Mouse (Mus musculus): ENCODE results near the gene Akap1. TPM values are rescaled to one million over a fixed set of nuclear protein-coding genes. Genes with fewer than 3 reads are reported as not detected.

Gene Akap1
- total RNA-seq, 2 experiments from 2014 or later = 39.8 to 40.1 TPM

DNA sequence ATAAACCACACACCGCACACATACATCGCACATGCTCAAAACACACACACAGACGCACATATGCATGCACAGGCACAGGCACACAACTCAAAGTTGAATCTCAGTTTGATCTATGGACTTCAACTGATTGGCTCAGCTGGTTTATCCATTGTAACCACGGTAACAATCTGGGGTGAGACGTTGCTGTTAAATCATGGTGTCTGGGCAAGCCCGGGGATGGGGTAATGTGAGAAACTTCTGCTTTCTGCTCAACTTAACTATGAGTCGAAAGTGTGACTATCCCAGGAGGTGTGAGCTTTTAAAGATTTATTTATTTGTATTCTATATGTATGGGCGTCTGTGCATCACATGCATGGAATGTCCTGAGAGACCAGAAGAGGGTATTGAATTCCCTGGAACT, 68.2 kb downstream of the Akap1 start:
- intact Hi-C loops (cut with DNase I) = no loop called here

DNA sequence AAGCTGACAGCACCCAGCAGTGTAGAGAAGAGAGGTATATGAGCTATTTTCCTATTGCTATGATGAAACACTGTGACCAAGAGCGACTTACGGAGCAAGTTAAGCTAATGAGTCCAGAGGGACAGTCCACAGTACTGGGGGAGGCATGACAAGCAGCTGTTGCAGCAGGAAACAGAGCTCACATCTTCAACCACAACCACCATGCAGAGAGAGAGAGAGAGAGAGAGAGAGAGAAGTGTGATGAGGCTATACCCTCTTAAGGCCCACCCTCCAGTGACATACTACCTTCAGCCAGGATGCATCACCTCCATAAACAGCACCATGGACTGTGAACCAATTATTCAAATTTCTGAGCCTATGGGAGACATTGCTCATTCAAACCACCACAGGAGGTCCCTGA, 74.5 kb downstream of the Akap1 start:
- H3K27ac ChIP-seq = no peak overlapping the region
- no peak for DNase-seq (ENCODE audit: extremely low spot score in 1 of 2, low spot score in 2 of 2)
- intact Hi-C loops (cut with DNase I) = no loop called here
- H3K4me3 ChIP-seq = no peak overlapping the region
- TF ChIP-seq CTCF (IDR thresholded peaks at IDR 0.05) = no peak

More for the DNA sequence above, 68.2 kb downstream of the Akap1 start:
- no peak overlapping the region for H3K4me3 ChIP-seq
- DNase-seq (ENCODE audit: extremely low spot score in 1 of 2, low spot score in 2 of 2) = no peak
- no peak overlapping the region for H3K27ac ChIP-seq
- no peak for TF ChIP-seq CTCF (IDR thresholded peaks at IDR 0.05)

DNA sequence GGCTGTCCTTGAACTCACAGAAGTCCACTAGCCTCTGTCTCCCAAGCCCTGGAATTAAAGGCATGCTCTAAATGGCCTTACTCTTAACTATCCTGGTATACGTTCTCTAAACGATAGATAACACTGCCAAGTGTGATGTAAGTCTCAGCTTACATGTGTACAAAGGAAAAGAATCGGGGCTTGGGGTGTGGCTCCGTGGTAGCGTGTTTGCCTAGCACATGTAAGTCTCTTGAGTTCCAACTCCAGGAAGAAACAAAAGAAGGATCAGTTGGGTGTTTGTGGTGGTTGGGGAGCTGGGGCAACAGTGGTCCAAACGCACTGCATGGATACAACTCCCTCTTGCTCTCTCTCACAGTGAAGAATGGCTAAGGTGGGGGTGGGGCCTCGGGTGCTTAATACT, 77.6 kb downstream of the Akap1 start:
- TF ChIP-seq CTCF (IDR thresholded peaks at IDR 0.05) = no peak
- no peak overlapping the region for H3K4me3 ChIP-seq
- intact Hi-C loops (cut with DNase I) = no loop called here
- no peak for DNase-seq (ENCODE audit: extremely low spot score in 1 of 2, low spot score in 2 of 2)
- H3K27ac ChIP-seq = no peak overlapping the region

DNA sequence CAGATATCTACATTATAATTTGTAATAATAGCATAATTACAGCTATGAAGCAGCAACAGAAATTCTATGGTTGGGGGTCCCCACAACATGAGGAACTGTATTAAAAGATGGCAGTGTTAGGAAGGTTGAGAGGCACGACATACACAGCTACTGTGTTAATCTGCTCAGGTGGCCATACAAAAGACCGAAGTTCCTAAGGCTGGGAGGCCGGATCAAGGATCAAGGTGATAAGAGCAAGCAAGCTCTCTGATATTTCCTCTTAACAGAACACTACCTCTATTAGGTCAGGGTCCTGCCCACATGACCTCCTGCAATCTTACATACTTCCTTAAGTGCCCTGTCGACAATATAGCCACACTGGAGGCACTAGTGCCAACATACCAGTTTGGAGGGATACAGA, 80.9 kb downstream of the Akap1 start:
- no peak for TF ChIP-seq CTCF (IDR thresholded peaks at IDR 0.05)
- no peak for DNase-seq (ENCODE audit: extremely low spot score in 1 of 2, low spot score in 2 of 2)
- no peak overlapping the region for H3K4me3 ChIP-seq
- no peak overlapping the region for H3K27ac ChIP-seq
- intact Hi-C loops (cut with DNase I) = no loop called here

DNA sequence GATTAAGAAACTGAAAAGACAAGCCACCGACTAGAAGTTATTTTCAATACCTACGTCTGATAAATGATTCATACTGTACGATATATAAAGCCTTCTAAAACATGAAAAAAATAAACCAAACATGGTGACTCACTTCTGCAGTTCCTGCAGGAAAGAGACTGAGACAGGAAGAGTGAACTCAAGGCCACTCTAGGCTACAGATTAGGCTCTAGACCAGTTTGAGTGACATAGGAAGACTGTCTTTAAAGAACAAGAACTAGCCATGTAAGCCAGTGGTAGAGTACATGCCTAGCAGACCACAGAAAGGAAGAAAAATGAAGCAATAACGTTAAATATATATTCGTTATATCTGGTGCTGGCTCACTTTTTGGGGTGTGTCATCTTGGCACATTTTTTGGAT, 81.9 kb downstream of the Akap1 start:
- intact Hi-C loops (cut with DNase I) = no loop called here
- DNase-seq (ENCODE audit: extremely low spot score in 1 of 2, low spot score in 2 of 2) = no peak
- no peak for TF ChIP-seq CTCF (IDR thresholded peaks at IDR 0.05)
- Histone ChIP-seq H3K4me3 (no peak overlapping the region), H3K27ac (no peak overlapping the region)

Other genes with a start within 250 kb of the Akap1 start
- 100 to 1,000 TPM; 126 to 140 TPM for gene Msi2, start 146.1 kb downstream of the Akap1 start, total RNA-seq (2021)
- 10 to 100 TPM; 16.2 to 17.5 TPM for gene Scpep1, start 90.9 kb upstream of the Akap1 start, total RNA-seq (2021)
- gene Elobl, start 102.3 kb upstream of the Akap1 start, total RNA-seq (2021) = not detected
- gene Coil, start 105.7 kb upstream of the Akap1 start, total RNA-seq (2021) = 10 to 100 TPM; 19.4 to 19.5 TPM
- 1 to 10 TPM; 3.7 to 3.9 TPM for gene Trim25, start 134.8 kb upstream of the Akap1 start, total RNA-seq (2021)
- gene Dgke, start 202.3 kb upstream of the Akap1 start, total RNA-seq (2021) = 10 to 100 TPM; 52.8 to 57.0 TPM
- under 1 TPM in 1 of 2 experiments, not detected in 1; 0.95 TPM for gene Gm525, start 209.3 kb upstream of the Akap1 start, total RNA-seq (2021)